Mouse (Mus musculus) limb, embryonic 10.5 days (tissue): ENCODE measurements around the gene Tenm4. TPM values are rescaled to one million over a fixed set of nuclear protein-coding genes. Genes with fewer than 3 reads are reported as not detected.

Experiments used
- DNase-seq: peaks from one replicate; pipeline ENCODE4 v3.0.0-alpha.2; 2017; ENCODE audit warnings: low spot score
- H3K27ac ChIP-seq: fragments of 300-500 bp; sonication (generic); 2 replicates; pipeline ENCODE4 v1.5.1; 2016; ENCODE audit warnings: mild to moderate bottlenecking
- H3K27me3 ChIP-seq: fragments of 300-500 bp; sonication (generic); 2 replicates; pipeline ENCODE4 v1.6.1; 2016; ENCODE audit warnings: low read depth, mild to moderate bottlenecking; ENCODE audit not compliant: poor library complexity, severe bottlenecking
- H3K36me3 ChIP-seq: fragments of 300-500 bp; sonication (generic); 2 replicates; pipeline ENCODE4 v1.6.1; 2016; ENCODE audit warnings: mild to moderate bottlenecking, moderate library complexity
- H3K4me1 ChIP-seq: fragments of 300-500 bp; sonication (generic); 2 replicates; pipeline ENCODE4 v1.6.1; 2016
- H3K4me3 ChIP-seq: fragments of 300-500 bp; sonication (generic); 2 replicates; pipeline ENCODE4 v1.5.1; 2016; ENCODE audit warnings: mild to moderate bottlenecking, moderate library complexity
- H3K9me3 ChIP-seq: fragments of 300-500 bp; sonication (generic); replicated peaks from 2 replicates; pipeline ENCODE4 v1.6.1; 2016; ENCODE audit warnings: mild to moderate bottlenecking
- WGBS: fragments of 180-500 bp; shearing (Covaris S2); methylation state at CpG from one replicate; pipeline ENCODE4 v1.1.7; 2016; 5-methylcytosine and 5-hydroxymethylcytosine counted together
- polyA plus RNA-seq: library from polyadenylated mRNA; unstranded; fragments of >200 nt; fragmentation: Nextera tagmentation; extraction: Ambion mirVana; gene quantifications from 2 replicates; pipeline ENCODE4 v1.2.1, GENCODE M21; 2016

Gene Tenm4
- polyA plus RNA-seq, 1 experiment from 2014 or later: 32.1 TPM

GRCm38 (mm10) chr7:96554277-96554690 lies 383.2 kb downstream of the Tenm4 start:
- Histone ChIP-seq H3K27me3 (no peaks in the 10 kb centered on the region), H3K4me1 (peaks cover 66% of the 10 kb centered on the region), H3K9me3 (0 out of 2 replicates have a peak, but pooled peaks cover 2% of the 10 kb centered on the region), H3K36me3 (peaks cover 39% of the 10 kb centered on the region), H3K27ac (peak overlapping the region; percentile 81), H3K4me3 (no peak overlapping the region)
- WGBS: 41% methylated on average over 6 of the region's 6 CpGs
- DNase-seq: peak; percentile 70

GRCm38 (mm10) chr7:96555294-96555693 lies 384.2 kb downstream of the Tenm4 start:
- Histone ChIP-seq H3K36me3 (peaks cover 31% of the 10 kb centered on the region), H3K27ac (peak overlapping the region; percentile 81), H3K4me1 (peaks cover 66% of the 10 kb centered on the region), H3K4me3 (no peak overlapping the region), H3K27me3 (no peaks in the 10 kb centered on the region), H3K9me3 (0 out of 2 replicates have a peak, but pooled peaks cover 2% of the 10 kb centered on the region)
- peak; percentile 46 for DNase-seq
- 15% methylated on average over 5 of the region's 5 CpGs for WGBS

GRCm38 (mm10) chr7:96556756-96557155 lies 385.7 kb downstream of the Tenm4 start:
- H3K9me3 ChIP-seq: 0 out of 2 replicates have a peak, but pooled peaks cover 2% of the 10 kb centered on the region
- no peaks in the 10 kb centered on the region for H3K27me3 ChIP-seq
- 55% methylated on average over 5 of the region's 5 CpGs for WGBS
- peak overlapping the region; percentile 81; the same call in 1 of the 2 replicates for H3K27ac ChIP-seq
- no peak for DNase-seq
- H3K4me3 ChIP-seq: no peak overlapping the region
- H3K36me3 ChIP-seq: peaks cover 19% of the 10 kb centered on the region
- H3K4me1 ChIP-seq: peaks cover 61% of the 10 kb centered on the region

- peaks cover 15% of the 10 kb centered on the region; the same call in 1 of the 2 replicates for H3K27me3 ChIP-seq
- no peak overlapping the region for H3K27ac ChIP-seq
- 42% methylated on average over 3 of the region's 3 CpGs for WGBS
- no peak overlapping the region for H3K4me3 ChIP-seq
- H3K9me3 ChIP-seq: 0 out of 2 replicates have a peak, but pooled peaks cover under 1% of the 10 kb centered on the region
- H3K36me3 ChIP-seq: peaks cover 10% of the 10 kb centered on the region
- no peak for DNase-seq
- H3K4me1 ChIP-seq: peaks cover 38% of the 10 kb centered on the region
Observed at GRCm38 (mm10) chr7:96562890-96563289, 391.8 kb downstream of the Tenm4 start.

- DNase-seq: no peak
- no peak overlapping the region for H3K27ac ChIP-seq
- no peaks in the 10 kb centered on the region for H3K9me3 ChIP-seq
- H3K36me3 ChIP-seq: peaks cover 4% of the 10 kb centered on the region; the same call in 1 of the 2 replicates
- H3K4me1 ChIP-seq: peaks cover 40% of the 10 kb centered on the region
- 41% methylated on average over 3 of the region's 3 CpGs for WGBS
- H3K27me3 ChIP-seq: peaks cover 20% of the 10 kb centered on the region; the same call in 1 of the 2 replicates
- no peak overlapping the region for H3K4me3 ChIP-seq
Observed at GRCm38 (mm10) chr7:96563329-96564065, 392.5 kb downstream of the Tenm4 start.

- Histone ChIP-seq H3K27me3 (peaks cover 20% of the 10 kb centered on the region; the same call in 1 of the 2 replicates), H3K4me1 (peaks cover 48% of the 10 kb centered on the region), H3K4me3 (no peak overlapping the region), H3K36me3 (no peaks in the 10 kb centered on the region), H3K27ac (no peak overlapping the region), H3K9me3 (no peaks in the 10 kb centered on the region)
- no peak for DNase-seq
- WGBS: 52% methylated on average over 4 of the region's 4 CpGs
Observed at GRCm38 (mm10) chr7:96565806-96566205, 394.8 kb downstream of the Tenm4 start.

GRCm38 (mm10) chr7:96566260-96566659 lies 395.2 kb downstream of the Tenm4 start:
- no peak for DNase-seq
- WGBS: 56% methylated on average over 4 of the region's 4 CpGs
- peaks cover 20% of the 10 kb centered on the region; the same call in 1 of the 2 replicates for H3K27me3 ChIP-seq
- no peak overlapping the region for H3K27ac ChIP-seq
- H3K4me3 ChIP-seq: no peak overlapping the region
- H3K9me3 ChIP-seq: no peaks in the 10 kb centered on the region
- H3K36me3 ChIP-seq: no peaks in the 10 kb centered on the region
- H3K4me1 ChIP-seq: peaks cover 51% of the 10 kb centered on the region

GRCm38 (mm10) chr7:96568034-96568433 lies 397.0 kb downstream of the Tenm4 start:
- Histone ChIP-seq H3K4me3 (no peak overlapping the region), H3K27ac (no peak overlapping the region), H3K9me3 (no peaks in the 10 kb centered on the region), H3K27me3 (peaks cover 17% of the 10 kb centered on the region; the same call in 1 of the 2 replicates), H3K4me1 (peaks cover 37% of the 10 kb centered on the region), H3K36me3 (no peaks in the 10 kb centered on the region)
- WGBS: 91% methylated on average over 3 of the region's 3 CpGs
- DNase-seq: no peak

- H3K4me3 ChIP-seq: no peak overlapping the region
- 0 out of 2 replicates have a peak, but pooled peaks cover 1% of the 10 kb centered on the region for H3K36me3 ChIP-seq
- H3K9me3 ChIP-seq: no peaks in the 10 kb centered on the region
- no peak overlapping the region for H3K27ac ChIP-seq
- peaks cover 49% of the 10 kb centered on the region for H3K4me1 ChIP-seq
- no peak for DNase-seq
- H3K27me3 ChIP-seq: peaks cover 16% of the 10 kb centered on the region; the same call in 1 of the 2 replicates
Observed at GRCm38 (mm10) chr7:96570965-96571364, 399.9 kb downstream of the Tenm4 start.

- Histone ChIP-seq H3K36me3 (0 out of 2 replicates have a peak, but pooled peaks cover 5% of the 10 kb centered on the region), H3K27ac (no peak overlapping the region), H3K4me3 (no peak overlapping the region), H3K9me3 (no peaks in the 10 kb centered on the region), H3K27me3 (peaks cover 8% of the 10 kb centered on the region; the same call in 1 of the 2 replicates), H3K4me1 (peaks cover 51% of the 10 kb centered on the region)
- DNase-seq: no peak
- 94% methylated on average over 7 of the region's 7 CpGs for WGBS
Observed at GRCm38 (mm10) chr7:96572995-96573394, 401.9 kb downstream of the Tenm4 start.

GRCm38 (mm10) chr7:96575202-96575650 lies 404.2 kb downstream of the Tenm4 start:
- Histone ChIP-seq H3K4me3 (no peak overlapping the region), H3K36me3 (0 out of 2 replicates have a peak, but pooled peaks cover 5% of the 10 kb centered on the region), H3K27me3 (peaks cover 4% of the 10 kb centered on the region; the same call in 1 of the 2 replicates), H3K27ac (peak overlapping the region; percentile 65), H3K9me3 (no peaks in the 10 kb centered on the region), H3K4me1 (peaks cover 48% of the 10 kb centered on the region)
- WGBS: 39% methylated on average over 7 of the region's 7 CpGs
- peak; percentile 52 for DNase-seq

GRCm38 (mm10) chr7:96582752-96583151 lies 411.7 kb downstream of the Tenm4 start:
- Histone ChIP-seq H3K9me3 (no peaks in the 10 kb centered on the region), H3K36me3 (peaks cover 3% of the 10 kb centered on the region; the same call in 1 of the 2 replicates), H3K4me1 (peaks cover 29% of the 10 kb centered on the region), H3K4me3 (no peak overlapping the region), H3K27ac (no peak overlapping the region), H3K27me3 (0 out of 2 replicates have a peak, but pooled peaks cover under 1% of the 10 kb centered on the region)
- no peak for DNase-seq
- 37% methylated on average over 6 of the region's 6 CpGs for WGBS

GRCm38 (mm10) chr7:96587403-96587802 lies 416.4 kb downstream of the Tenm4 start:
- Histone ChIP-seq H3K9me3 (no peaks in the 10 kb centered on the region), H3K36me3 (no peaks in the 10 kb centered on the region), H3K4me3 (no peak overlapping the region), H3K4me1 (peaks cover 37% of the 10 kb centered on the region), H3K27me3 (no peaks in the 10 kb centered on the region), H3K27ac (peak overlapping the region; percentile 76)
- peak; percentile 66 for DNase-seq
